Mouse (Mus musculus): ENCODE results near the gene Golt1b. TPM values are rescaled to one million over a fixed set of nuclear protein-coding genes. Genes with fewer than 3 reads are reported as not detected.
"Not testable (repeated sequence)": the region's sequence is repeated elsewhere in the genome, so short reads cannot be mapped to it uniquely, and the experiment has no call there.

Golt1b gene
- 10 to 100 TPM; 14.5 to 15.4 TPM for total RNA-seq (2021)

GRCm38 (mm10) chr6:142387011-142387754, at the start of gene Golt1b, which contains the start of gene Recql:
Gene Golt1b, plus strand, starts transcription at chr6:142387221.
Gene Recql, minus strand, starts transcription at chr6:142387087.
- DNase-seq: peak; percentile 97 to 98
- intact Hi-C loops (cut with DNase I): loop anchor here (2.0 to 5.0 kb wide), 3 partner anchors 40 to 370 kb away; partner anchors contain the start of gene Cmas

DNA sequence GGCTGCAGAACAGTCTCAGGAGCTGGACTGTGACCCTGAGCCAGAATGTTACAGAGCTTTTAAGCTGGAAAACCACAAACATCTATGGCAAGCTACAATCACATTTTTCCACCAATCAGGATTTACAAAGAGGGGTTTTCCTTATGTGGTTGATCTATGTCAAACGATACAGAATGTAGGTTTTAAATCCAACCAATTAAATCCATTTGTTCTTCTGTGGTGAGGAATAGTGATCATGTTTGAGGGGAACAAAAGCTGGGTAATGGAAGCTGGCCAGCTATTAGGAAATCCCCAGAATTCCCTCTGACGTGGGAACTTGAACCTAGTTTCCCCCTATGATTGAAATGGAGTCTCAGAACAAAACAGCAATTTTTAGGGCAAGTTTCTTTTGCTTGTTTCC, 48.1 kb upstream of the Golt1b start:
- intact Hi-C loops (cut with DNase I): no loop called here
- DNase-seq: no peak

DNA sequence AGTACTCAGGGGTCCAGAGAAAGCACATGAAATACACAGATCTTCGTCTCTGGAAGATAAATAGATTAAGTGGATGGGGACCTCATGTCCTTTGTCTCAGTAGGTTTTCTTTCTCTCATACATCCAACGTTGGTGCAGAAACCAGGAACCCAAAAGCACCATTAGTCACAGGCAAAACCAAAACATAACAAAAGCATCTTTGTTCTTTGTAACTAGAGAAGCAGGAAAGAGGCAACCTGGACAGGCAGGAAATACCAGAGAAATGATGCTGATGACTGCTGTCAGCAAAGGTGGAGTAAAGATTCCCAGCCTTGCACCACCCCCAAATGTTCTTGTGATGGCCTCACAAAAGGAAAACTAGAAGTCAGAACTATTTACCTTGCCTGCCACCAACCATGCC, 47.4 kb upstream of the Golt1b start:
- no peak for DNase-seq
- intact Hi-C loops (cut with DNase I): no loop called here

- intact Hi-C loops (cut with DNase I): no loop called here
- peak in 1 of 2 experiments; percentile 46 for DNase-seq
Observed at GRCm38 (mm10) chr6:142343561-142343960, 43.5 kb upstream of the Golt1b start.

DNA sequence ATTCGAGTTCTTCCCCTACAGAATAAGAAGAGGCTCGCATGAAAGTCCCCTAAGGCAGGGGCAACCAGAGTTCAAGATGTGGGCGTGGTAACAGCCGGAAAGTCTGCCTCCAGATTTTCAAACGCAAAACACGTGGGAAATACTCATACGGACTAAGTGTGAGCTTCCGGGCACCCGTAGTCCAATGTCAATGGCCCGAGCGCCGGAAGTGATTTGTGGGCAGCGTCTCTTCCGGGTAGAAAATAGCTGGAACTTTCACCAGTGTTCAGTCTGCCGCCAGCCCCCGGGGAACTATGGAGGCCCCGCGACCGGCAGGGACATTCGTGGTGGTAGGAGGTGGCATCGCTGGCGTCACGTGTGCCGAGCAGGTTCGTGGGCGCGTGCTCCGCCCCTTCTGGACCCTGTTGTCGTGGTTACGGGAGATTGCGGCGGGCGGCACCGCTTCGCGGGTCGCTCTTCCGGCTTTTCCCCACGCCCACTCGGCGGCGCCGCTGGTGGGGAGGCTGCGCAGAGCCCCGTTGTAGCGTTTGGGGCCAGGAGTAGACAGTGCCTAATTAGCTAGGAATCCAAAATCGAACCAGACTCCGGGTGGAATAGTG, 41.5 kb upstream of the Golt1b start, which contains the start of gene Pyroxd1:
Pyroxd1 (plus strand) TSS at position 215 of the 599 bp plus-strand sequence.
- peak; percentile 79 to 84 for DNase-seq
- intact Hi-C loops (cut with DNase I): loop anchor here (2.0 to 5.0 kb wide), 3 partner anchors 41 to 412 kb away; partner anchors contain the start of genes Cmas, Golt1b and Recql

DNA sequence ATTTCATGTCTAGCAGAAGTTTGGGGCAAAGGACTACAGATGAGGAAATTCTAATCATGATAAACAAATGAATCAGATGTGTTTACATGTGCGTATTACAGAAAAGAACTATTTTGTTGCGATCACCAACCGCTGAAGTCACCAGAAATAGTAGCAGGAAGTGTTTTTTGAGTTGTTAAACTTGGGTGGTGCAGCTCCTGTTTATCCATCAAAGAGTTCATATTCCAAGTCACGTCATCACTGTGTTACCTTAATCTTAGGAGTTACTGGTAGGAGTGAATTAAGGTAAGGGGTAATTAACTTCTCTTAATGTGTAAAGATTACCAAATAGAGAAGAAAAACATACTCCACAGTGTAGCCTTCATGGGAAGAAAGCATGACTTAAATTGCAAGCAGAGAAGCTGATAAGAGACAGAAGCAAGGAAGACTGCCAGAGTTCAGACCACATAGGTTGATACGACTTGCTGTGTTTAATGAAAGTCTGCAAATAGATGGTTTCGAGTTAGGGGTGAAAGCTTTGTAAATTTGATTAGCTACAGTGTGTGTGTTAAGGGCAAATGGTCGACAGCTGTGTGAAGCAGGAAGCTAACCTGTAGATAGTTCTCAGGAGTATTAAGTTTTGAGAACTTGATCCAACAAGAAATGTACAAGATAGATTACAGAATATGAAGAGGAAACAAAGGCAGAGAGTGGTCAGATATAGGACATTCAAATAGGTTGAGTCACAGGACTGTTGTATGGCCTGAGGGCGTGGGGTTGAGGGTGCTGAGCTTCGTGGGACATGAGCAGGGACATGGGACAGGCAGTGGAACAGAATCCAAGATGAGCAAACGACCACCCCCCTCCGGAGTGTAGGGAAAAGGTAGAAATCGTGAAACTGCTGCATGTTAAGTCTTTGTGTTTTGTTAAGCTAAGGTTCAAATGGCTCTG, 40.6 kb upstream of the Golt1b start:
- DNase-seq: no peak
- intact Hi-C loops (cut with DNase I): loop anchor here (2.0 to 5.0 kb wide), 3 partner anchors 40 to 411 kb away; partner anchors contain the start of genes Cmas, Golt1b and Recql

GRCm38 (mm10) chr6:142347431-142348385, 39.3 kb upstream of the Golt1b start:
- intact Hi-C loops (cut with DNase I): loop anchor here (2.0 to 5.0 kb wide), 3 partner anchors 39 to 410 kb away; partner anchors contain the start of genes Cmas, Golt1b and Recql

DNA sequence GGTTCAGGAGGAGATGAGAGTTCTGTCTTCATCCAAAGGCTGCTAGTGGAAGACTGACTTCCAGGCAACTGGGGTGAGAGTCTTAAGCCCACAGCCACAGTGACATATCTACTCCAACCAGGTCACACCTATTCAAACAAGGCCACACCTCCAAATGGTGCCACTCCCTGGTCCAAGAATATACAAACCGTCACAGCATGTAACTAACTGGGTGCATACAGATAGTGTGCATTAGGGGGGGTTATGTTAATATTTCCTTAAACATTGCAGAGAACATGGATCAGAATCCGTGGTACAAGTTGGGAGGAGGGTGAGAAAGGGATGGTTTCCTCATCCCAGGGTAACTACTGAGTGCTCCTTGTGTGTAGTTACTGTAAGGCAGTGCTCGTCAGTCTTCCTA, 34.9 kb upstream of the Golt1b start:
- intact Hi-C loops (cut with DNase I); DNase-seq: not testable (repeated sequence)

More at GRCm38 (mm10) chr6:142347431-142348385, 39.3 kb upstream of the Golt1b start:
- DNase-seq: no peak

DNA sequence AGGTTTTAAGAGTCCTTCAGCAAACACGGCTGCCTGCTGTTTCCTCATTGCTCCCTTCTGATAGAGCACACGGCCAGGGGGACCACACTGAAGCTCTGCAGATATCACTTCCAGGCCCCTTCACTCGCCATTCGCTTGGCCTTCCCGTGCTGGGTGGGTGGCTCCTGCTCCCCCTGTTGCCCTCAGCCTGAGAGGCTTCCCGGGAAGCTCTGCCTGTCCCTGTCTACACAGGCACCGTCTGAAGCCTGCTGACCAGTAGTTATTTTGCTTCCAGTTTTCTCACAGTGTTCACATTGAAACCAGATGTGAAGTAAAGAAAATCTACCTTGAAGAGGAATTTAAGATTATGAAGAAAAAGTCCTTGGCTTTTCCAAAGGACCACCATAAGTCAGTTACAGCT, 29.9 kb upstream of the Golt1b start:
- intact Hi-C loops (cut with DNase I): no loop called here
- DNase-seq: no peak

- intact Hi-C loops (cut with DNase I): loop anchor here (2.0 kb wide), 1 partner anchor 157 kb away; no protein-coding TSS in a partner anchor
- no peak for DNase-seq
Observed at GRCm38 (mm10) chr6:142362036-142362435, 25.0 kb upstream of the Golt1b start.

- intact Hi-C loops (cut with DNase I): loop anchor here (2.0 kb wide), 1 partner anchor 156 kb away; no protein-coding TSS in a partner anchor
- no peak for DNase-seq
Observed at GRCm38 (mm10) chr6:142363019-142363576, 23.9 kb upstream of the Golt1b start.

DNA sequence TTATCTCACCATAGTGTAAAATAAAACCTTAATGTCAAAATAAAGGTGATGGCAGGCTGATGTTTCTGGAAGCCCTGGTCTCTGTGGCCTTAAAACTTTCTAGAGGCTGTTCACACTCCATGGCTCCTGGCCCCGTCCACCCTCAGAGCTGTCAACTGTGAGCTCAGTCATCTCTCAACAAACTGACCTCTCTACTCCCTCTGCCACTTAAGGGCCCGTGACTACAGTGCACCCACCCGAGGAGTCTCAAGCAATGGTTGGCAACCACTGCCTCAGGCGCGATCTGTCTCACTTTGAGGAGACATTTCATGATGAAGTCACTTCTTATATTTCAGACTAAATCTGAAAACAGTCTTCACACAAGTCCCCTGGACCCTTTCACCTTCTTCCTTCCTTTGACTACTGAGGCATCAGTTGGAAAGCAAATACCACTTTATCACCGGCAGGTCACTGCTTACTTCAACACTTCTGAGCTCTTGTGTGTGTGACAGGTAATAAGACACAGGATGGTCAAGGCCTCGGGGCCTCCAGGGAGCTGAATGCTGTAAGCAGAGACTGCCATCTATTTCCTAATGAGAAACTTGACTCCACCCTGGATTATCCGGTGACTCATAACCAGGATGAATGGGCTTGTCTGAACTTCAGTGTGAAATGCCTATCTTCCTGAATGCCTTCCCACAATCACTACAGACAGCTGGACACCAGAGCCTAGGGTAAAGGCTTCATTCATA, 21.1 kb upstream of the Golt1b start:
- intact Hi-C loops (cut with DNase I): no loop called here
- DNase-seq: no peak

GRCm38 (mm10) chr6:142366473-142367018, 20.5 kb upstream of the Golt1b start:
- intact Hi-C loops (cut with DNase I): no loop called here
- no peak for DNase-seq

DNA sequence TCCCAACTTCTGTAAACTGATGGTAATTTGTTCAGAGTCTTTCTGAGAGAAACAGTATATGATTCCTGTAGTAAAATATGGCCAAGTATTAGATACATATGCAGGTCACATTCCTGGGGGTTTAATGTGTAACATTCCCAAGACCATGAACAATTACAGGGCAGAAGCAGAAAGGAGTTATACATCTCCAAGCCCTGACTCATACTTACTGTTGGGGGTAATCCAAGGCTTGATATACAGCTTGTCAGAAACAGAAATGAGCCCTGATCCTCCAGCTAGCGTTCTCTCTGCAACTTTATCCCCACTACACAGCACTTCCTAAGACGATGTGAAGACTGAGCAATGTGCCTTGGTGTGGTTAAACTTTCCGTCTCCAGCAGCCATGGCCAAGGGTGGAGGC, 19.5 kb upstream of the Golt1b start:
- intact Hi-C loops (cut with DNase I): no loop called here
- DNase-seq: no peak

DNA sequence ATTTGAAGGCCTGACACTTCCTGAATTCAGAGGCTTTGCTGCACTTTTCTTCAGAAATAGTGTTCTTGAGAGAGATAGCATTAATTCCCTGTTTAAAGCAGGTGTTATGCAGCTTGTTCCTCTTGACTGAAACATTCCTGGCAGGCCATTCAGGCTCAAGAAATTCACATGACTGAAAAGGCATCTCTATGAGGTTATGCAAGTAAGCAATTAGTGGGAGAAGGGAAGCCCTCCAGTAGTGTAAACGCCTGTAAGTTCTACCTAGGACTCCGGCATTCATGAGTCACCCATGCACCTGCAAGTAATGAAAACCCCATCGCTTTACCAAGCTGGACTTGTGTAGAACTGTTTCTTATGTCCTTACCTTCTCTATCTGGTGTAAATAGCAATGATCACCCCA, 17.5 kb upstream of the Golt1b start:
- DNase-seq: no peak
- intact Hi-C loops (cut with DNase I): no loop called here

DNA sequence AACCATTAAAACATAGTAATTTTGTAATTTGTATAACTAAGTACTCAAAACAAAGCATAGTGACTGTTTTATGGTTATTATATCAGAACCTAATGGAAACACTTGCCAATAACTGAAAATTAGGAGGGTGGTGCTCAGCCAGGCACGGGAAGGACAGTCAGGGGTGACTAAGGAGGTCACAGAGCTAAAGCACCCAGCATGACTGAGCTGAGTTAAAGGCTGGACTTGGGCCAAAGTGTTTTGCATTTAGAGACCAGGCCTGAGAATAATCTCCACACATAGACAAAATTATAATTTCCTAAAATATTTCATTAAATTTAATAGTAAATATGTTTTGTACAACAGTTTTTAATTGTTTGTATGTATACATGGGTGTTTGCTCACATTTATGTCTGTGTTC, 9.9 kb upstream of the Golt1b start:
- intact Hi-C loops (cut with DNase I): no loop called here
- DNase-seq: no peak

DNA sequence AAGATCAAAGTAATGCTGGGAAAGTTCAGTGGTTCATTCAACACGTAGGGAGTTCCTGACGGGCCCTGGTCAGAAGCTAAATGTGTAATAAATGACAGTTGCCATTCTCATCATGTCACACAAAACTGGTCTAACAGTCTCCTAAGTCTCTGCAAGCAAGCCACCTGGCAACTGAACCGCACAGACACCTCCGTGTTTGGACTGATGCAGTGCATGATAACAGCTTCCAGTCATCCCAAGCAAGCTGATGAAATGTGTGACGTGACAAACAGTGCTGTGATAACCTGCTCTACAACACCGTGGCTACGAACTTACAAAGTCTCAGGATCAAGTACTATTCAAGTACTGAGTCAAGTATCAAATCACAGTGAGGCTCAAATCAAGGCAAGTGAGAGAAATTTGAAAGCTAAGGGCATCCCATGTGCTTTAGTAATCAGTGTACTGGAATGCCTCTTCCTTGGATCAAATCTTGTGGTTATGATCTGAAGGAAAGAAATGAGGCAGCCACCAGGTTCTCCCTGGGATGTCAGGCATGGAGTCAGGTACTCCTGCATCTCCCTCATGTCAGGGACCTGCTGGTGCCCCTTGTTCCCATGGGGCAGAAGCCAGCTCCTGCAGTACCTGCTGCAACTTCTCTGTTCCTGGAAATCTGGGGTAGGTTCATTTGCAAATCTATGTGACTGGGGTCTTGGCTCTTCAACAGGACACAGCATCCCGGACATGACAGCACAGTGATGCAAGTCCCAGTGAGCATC, 8.3 kb upstream of the Golt1b start:
- intact Hi-C loops (cut with DNase I): no loop called here
- DNase-seq: no peak

All from heart, postnatal 36 days (tissue).